Mouse (Mus musculus) erythroblast, adult 5-6 weeks (primary cell): ENCODE measurements around the gene Gm13119. TPM values are rescaled to one million over a fixed set of nuclear protein-coding genes. Genes with fewer than 3 reads are reported as not detected.
"Not testable (repeated sequence)": the region's sequence is repeated elsewhere in the genome, so short reads cannot be mapped to it uniquely, and the experiment has no call there.

Experiments used
- ATAC-seq: replicated peaks from 2 replicates; pipeline ENCODE4 v1.8.0; 2016; ENCODE audit warnings: moderate number of reproducible peaks, mild to moderate bottlenecking, moderate TSS enrichment, inconsistent platforms; ENCODE audit not compliant: poor library complexity, low FRiP score, severe bottlenecking
- total RNA-seq, 2 experiments: library from RNA; stranded (forward) in 1 of 2; stranded (reverse) in 1 of 2; fragments of 150-400 nt in 1 of 2; fragments of 200-764, 138-1000 nt in 1 of 2; gene quantifications; 2 replicates each; pipeline versions ENCODE4 v1.2.3 to v1.2.4; 2015 to 2017; ENCODE audit warnings: low replicate concordance in 2 of 2

Gm13119 gene
- total RNA-seq (2015; ENCODE audit: low replicate concordance) (not detected in 2 replicates), total RNA-seq (2017; ENCODE audit: low replicate concordance) (not detected in 2 replicates)

DNA sequence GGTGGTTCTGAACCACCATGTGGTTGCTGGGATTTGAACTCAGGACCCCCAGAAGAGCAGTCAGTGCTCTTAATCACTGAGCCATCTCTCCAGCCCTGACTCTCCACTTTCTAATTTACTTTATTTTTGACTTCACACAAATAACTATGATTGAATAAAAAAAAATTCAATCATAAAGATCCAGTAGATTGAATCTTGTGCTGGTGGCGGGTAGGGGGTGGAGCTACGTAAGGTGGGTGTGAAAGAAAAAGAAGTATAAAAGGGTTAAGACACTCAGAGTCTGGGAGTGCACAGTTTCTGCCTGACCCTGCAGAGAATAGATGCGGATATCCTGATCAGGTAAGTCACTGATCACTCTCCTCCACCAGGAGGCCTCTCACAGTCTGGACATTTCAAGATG, at the start of gene Gm13119:
TSS of gene Gm13119 (plus strand) at position 301 of the 400 bp plus-strand sequence.
- ATAC-seq = not testable (repeated sequence)

DNA sequence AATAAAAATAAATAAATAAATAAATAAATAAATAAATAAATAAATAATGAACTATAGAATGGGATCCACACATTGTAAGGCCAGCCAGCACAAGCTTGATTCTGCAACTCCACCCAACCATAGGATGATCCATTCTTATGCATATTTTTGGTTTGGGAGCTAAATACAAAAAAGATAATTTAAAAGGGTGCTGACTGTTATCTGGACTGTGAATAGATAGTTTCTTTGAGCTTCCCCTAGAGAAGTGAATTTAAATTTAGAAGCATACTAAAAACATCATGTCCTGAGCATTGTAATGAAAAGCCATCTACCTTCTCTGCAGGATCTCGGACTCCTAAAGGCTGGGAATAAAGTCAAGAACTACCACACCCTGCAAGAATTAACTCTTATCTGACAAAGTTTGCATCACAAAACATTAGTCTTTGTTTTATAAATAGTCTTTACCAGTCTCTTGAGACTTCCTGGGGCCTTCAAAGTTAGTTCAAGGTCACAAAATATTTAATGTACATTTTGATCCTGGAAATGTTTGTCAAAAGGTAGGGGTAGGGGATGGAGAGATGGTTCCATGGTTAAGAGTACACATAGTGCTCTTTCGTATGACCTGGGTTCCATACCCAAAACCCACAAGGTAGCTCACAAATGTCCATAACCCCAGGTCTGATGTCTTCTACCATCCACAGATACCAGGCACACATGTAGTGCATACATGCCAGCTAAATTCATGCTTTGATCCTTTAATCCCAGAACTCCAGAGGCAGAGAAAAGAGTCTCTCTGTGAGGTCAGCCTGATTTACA, 44.9 kb upstream of the Gm13119 start:
- ATAC-seq = not testable (repeated sequence)

DNA sequence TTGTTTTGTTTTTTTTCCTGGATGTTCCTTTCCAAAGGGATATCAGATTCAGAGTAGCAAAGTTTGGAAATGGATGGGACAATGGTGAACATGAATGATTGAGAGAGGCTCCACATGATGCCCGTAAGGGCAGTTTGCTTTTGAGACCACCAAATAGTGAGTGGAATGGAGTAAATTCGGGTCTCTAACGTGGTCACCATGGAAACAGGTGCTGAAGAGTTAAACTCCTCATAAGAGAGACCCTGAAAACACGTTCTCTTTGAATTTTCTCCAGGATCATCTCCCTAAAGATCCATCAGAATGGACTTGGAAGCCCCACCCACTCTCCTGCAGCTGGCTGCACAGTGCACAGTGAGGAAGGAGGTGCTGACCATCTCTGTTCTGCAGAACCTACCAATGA, 27.8 kb upstream of the Gm13119 start, which contains the start of gene Gm13128:
TSS of gene Gm13128 (plus strand) at position 301 of the 400 bp plus-strand sequence.
- ATAC-seq = not testable (repeated sequence)

DNA sequence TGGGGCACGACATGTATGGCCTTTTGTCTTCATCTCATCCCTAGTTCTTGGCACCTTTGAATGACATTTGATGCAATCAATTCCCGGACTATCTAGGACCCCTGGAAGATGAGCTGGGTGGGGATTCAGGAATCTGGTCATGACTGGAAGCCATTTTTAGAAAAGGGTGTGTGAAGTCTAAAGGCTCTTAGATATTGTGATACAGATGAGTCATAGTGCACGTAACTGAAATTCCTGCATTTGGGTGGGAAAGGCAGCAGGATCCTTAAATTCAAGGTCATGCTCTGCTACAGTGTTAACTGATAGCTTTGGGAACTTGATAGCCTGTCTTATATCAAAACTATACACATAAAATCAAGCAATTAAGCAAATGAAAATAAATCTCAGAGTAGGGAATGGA, 21.9 kb upstream of the Gm13119 start:
- not testable (repeated sequence) for ATAC-seq

DNA sequence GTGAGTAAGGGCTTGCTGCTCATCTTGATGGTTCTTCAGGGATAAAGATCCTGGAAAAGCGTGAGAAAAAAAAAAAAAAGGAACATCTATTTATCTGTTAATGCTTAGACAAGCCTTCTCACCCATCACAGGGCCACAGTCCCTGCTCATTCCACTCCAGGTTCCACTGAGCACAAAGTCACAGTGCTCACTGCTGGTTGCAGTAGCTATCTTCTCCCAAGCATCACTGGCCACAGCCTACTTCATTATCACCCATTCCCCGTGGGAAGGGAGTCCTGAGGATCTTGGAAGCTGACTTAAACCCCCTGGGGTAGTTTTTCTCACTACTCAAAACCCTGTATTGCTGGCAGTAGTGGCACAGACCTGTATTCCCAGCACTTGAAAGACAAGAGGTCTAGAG, 20.2 kb downstream of the Gm13119 start, which contains the start of gene Pramef20:
TSS of gene Pramef20 (minus strand) at position 23 of the 400 bp plus-strand sequence.
- ATAC-seq = no peak

DNA sequence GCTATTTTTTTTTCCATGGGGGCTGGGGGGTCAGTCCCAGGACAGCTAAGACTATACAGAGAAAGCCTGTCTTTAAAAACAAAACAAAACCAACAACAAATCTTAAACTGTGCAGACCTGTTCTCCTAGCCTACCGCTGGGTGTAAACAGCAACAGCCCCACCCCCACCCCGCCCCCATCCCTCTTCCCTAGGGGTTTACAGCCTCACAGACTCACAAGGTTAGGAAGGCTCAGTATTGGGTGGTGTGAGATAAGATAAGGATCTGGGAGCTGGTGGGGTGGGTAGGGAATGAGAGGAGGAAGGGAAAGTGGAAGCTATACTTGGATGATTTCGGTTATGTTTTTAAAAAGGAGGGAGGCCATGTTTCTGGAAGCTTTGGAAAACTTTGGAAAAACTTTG, 38.6 kb downstream of the Gm13119 start:
- no peak for ATAC-seq

DNA sequence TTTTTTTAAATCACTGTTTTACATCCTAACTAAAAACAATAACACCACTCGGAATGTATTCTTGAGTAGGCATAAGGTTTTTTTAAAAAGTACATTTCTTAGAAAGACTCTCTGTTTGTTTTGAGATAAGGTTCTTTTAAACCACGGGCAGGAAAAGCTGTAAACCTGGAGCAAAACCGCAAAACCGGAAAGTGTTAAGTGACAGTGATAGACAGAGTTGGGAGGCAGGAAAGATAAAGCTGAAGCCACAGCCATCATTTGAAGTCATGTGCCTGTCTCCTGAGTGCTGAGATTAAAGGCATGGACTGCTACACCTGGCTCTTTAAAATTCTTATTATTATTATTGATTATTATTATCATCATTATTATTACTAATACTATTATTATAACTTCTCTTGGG, 45.0 kb downstream of the Gm13119 start:
- no peak for ATAC-seq

DNA sequence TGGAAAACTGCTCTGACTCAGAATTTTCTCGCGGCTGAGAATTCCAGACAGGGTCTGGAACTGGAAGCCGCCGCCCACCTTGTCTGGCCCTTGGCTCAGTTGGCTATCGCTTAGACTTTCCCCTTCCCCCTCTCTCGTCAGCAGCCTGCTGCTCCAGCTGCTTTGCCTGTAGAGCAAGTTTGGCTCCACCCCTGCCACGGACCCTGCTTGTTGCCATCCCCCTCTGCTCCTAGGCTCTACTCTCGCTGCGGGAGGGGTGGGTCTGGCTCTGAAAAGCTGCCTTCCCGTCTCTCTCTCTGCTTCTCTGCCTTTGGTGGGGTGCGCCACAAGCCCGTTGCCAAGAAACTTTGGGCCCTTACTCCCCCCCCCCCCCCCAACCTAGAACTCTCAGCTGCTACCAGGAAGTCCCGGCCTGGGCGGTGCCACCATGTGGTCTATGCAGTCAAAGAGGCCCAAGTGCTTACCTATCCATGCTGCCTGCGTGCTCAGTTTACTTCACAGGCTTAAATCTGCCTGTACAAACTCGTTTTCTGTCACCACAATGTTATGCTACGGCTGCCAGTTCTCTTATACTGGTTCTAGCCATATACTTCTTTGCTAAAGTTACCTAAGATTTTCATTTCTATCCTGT, 46.8 kb downstream of the Gm13119 start:
- no peak for ATAC-seq

DNA sequence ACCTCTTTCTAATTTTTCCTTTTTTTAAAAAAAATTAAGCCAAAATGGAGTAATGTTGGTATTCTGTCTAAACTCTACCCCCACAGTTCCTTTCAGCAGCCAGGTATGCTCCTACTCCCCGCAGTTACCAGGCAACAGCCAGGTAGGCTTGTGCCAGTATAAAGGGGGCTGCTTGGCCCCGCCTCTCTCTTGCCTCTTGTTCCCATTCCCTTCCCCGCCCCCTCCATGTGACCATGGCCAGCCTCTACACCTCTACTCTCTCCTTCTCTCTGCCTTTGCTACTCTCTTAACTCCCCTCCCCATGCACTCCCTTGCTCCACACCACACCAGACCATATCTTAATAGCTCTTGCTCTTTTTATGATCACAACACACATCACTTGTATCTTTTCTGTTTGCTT, 48.5 kb downstream of the Gm13119 start:
- no peak for ATAC-seq

DNA sequence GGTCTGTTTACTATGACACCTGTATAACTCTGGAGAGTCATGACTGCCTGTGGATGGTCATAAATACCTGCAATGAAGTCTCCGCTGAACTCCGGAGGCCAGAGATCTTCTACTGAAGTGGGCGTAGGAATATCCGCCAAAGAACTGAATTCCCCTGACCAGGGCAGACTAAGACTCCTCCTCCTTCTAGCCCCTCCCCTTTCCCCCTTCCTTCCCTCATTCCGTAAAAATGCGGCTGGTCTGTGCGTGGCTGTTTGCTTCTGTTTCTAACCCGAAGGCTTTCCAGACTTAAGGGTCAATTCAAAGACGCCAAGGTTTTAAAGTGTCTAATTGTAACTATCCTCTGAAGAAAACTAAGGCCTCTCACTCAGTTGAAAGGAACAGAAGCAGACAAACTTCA, 50.5 kb downstream of the Gm13119 start, which contains the start of gene Pramef12:
TSS of gene Pramef12 (minus strand) at position 175 of the 400 bp plus-strand sequence.
- no peak for ATAC-seq

Other genes starting within 250 kb of the Gm13119 start
- not detected in 2 replicates for gene Oog3, start 195.3 kb upstream of the Gm13119 start, total RNA-seq (2015; ENCODE audit: low replicate concordance)
- gene Oog3, start 195.3 kb upstream of the Gm13119 start, total RNA-seq (2017; ENCODE audit: low replicate concordance) = not detected in 2 replicates
- gene Oog2, start 167.2 kb upstream of the Gm13119 start, total RNA-seq (2015; ENCODE audit: low replicate concordance) = not detected in 2 replicates
- gene Oog2, start 167.2 kb upstream of the Gm13119 start, total RNA-seq (2017; ENCODE audit: low replicate concordance) = not detected in 2 replicates
- gene C87977, start 144.6 kb upstream of the Gm13119 start, total RNA-seq (2015; ENCODE audit: low replicate concordance) = not detected in 2 replicates
- not detected in 2 replicates for gene C87977, start 144.6 kb upstream of the Gm13119 start, total RNA-seq (2017; ENCODE audit: low replicate concordance)
- gene Pramel5, start 77.5 kb upstream of the Gm13119 start, total RNA-seq (2015; ENCODE audit: low replicate concordance) = not detected in 2 replicates
- gene Pramel5, start 77.5 kb upstream of the Gm13119 start, total RNA-seq (2017; ENCODE audit: low replicate concordance) = not detected in 2 replicates
- gene Gm13128, start 27.7 kb upstream of the Gm13119 start, total RNA-seq (2015; ENCODE audit: low replicate concordance) = not detected in 2 replicates
- gene Gm13128, start 27.7 kb upstream of the Gm13119 start, total RNA-seq (2017; ENCODE audit: low replicate concordance) = not detected in 2 replicates
- not detected in 2 replicates for gene Pramef20, start 20.0 kb downstream of the Gm13119 start, total RNA-seq (2015; ENCODE audit: low replicate concordance)
- not detected in 2 replicates for gene Pramef20, start 20.0 kb downstream of the Gm13119 start, total RNA-seq (2017; ENCODE audit: low replicate concordance)
- not detected in 2 replicates for gene Pramef12, start 50.5 kb downstream of the Gm13119 start, total RNA-seq (2015; ENCODE audit: low replicate concordance)
- gene Pramef12, start 50.5 kb downstream of the Gm13119 start, total RNA-seq (2017; ENCODE audit: low replicate concordance) = not detected in 2 replicates
- not detected in 2 replicates for gene 1700012P22Rik, start 80.8 kb downstream of the Gm13119 start, total RNA-seq (2015; ENCODE audit: low replicate concordance)
- gene 1700012P22Rik, start 80.8 kb downstream of the Gm13119 start, total RNA-seq (2017; ENCODE audit: low replicate concordance) = not detected in 2 replicates
- gene Gm9944, start 95.4 kb downstream of the Gm13119 start, total RNA-seq (2015; ENCODE audit: low replicate concordance) = not detected in 2 replicates
- gene Gm9944, start 95.4 kb downstream of the Gm13119 start, total RNA-seq (2017; ENCODE audit: low replicate concordance) = not detected in 2 replicates
- gene Aadacl3, start 105.8 kb downstream of the Gm13119 start, total RNA-seq (2015; ENCODE audit: low replicate concordance) = not detected in 2 replicates
- gene Aadacl3, start 105.8 kb downstream of the Gm13119 start, total RNA-seq (2017; ENCODE audit: low replicate concordance) = not detected in 2 replicates
- gene 9430007A20Rik, start 161.9 kb downstream of the Gm13119 start, total RNA-seq (2015; ENCODE audit: low replicate concordance) = not detected in 2 replicates
- not detected in 2 replicates for gene 9430007A20Rik, start 161.9 kb downstream of the Gm13119 start, total RNA-seq (2017; ENCODE audit: low replicate concordance)
- not detected in 2 replicates for gene Gm13124, start 207.2 kb downstream of the Gm13119 start, total RNA-seq (2015; ENCODE audit: low replicate concordance)
- not detected in 2 replicates for gene Gm13124, start 207.2 kb downstream of the Gm13119 start, total RNA-seq (2017; ENCODE audit: low replicate concordance)